Mouse (Mus musculus): ENCODE measurements around the gene Glce. TPM values are rescaled to one million over a fixed set of nuclear protein-coding genes. Genes with fewer than 3 reads are reported as not detected.

Glce gene
- polyA plus RNA-seq, 1 experiment from 2014 or later = 26.4 TPM

GRCm38 (mm10) chr9:62096603-62097002 is 25.9 kb downstream of the Glce start:
- H3K27me3 ChIP-seq (replicated peaks; ENCODE audit: control insufficient read depth, insufficient read depth, low read length) = no peaks in the 10 kb centered on the region
- no peaks in the 10 kb centered on the region for H3K4me1 ChIP-seq (ENCODE audit: control insufficient read depth, insufficient read depth, low read depth, low read length)
- no peak for ATAC-seq
- no peak overlapping the region for H3K4me2 ChIP-seq (ENCODE audit: low read length)
- no peak overlapping the region for H3K27ac ChIP-seq (ENCODE audit: low read depth, low read length)
- no peaks in the 10 kb centered on the region for H3K9me3 ChIP-seq (ENCODE audit: control insufficient read depth, low read length)
- no peak overlapping the region for H3K4me3 ChIP-seq (ENCODE audit: low read length)
- no peak overlapping the region for H3K9ac ChIP-seq (ENCODE audit: low read depth, low read length)
- H3K36me3 ChIP-seq (ENCODE audit: control insufficient read depth, insufficient read depth, low read length) = no peaks in the 10 kb centered on the region
- WGBS = 79% methylated on average over 1 of the region's 1 CpGs

GRCm38 (mm10) chr9:62091604-62092003 is 30.9 kb downstream of the Glce start:
- Histone ChIP-seq H3K9me3 (ENCODE audit: control insufficient read depth, low read length) (no peaks in the 10 kb centered on the region), H3K27me3 (replicated peaks; ENCODE audit: control insufficient read depth, insufficient read depth, low read length) (no peaks in the 10 kb centered on the region), H3K4me3 (ENCODE audit: low read length) (no peak overlapping the region), H3K36me3 (ENCODE audit: control insufficient read depth, insufficient read depth, low read length) (no peaks in the 10 kb centered on the region), H3K4me2 (ENCODE audit: low read length) (no peak overlapping the region), H3K27ac (ENCODE audit: low read depth, low read length) (no peak overlapping the region), H3K9ac (ENCODE audit: low read depth, low read length) (no peak overlapping the region), H3K4me1 (ENCODE audit: control insufficient read depth, insufficient read depth, low read depth, low read length) (no peaks in the 10 kb centered on the region)
- ATAC-seq = no peak
- WGBS = 83% methylated on average over 5 of the region's 5 CpGs

- H3K4me1 ChIP-seq (ENCODE audit: control insufficient read depth, insufficient read depth, low read depth, low read length) = no peaks in the 10 kb centered on the region
- WGBS = 95% methylated on average over 2 of the region's 2 CpGs
Observed at GRCm38 (mm10) chr9:62085548-62085947, 36.9 kb downstream of the Glce start.

GRCm38 (mm10) chr9:62084896-62085295 is 37.6 kb downstream of the Glce start:
- ATAC-seq = no peak
- 99% methylated on average over 4 of the region's 4 CpGs for WGBS
- Histone ChIP-seq H3K9ac (ENCODE audit: low read depth, low read length) (no peak overlapping the region), H3K27ac (ENCODE audit: low read depth, low read length) (no peak overlapping the region), H3K4me1 (ENCODE audit: control insufficient read depth, insufficient read depth, low read depth, low read length) (no peaks in the 10 kb centered on the region), H3K4me2 (ENCODE audit: low read length) (no peak overlapping the region), H3K9me3 (ENCODE audit: control insufficient read depth, low read length) (no peaks in the 10 kb centered on the region), H3K36me3 (ENCODE audit: control insufficient read depth, insufficient read depth, low read length) (no peaks in the 10 kb centered on the region), H3K4me3 (ENCODE audit: low read length) (no peak overlapping the region), H3K27me3 (replicated peaks; ENCODE audit: control insufficient read depth, insufficient read depth, low read length) (no peaks in the 10 kb centered on the region)

More at GRCm38 (mm10) chr9:62085548-62085947, 36.9 kb downstream of the Glce start:
- no peaks in the 10 kb centered on the region for H3K36me3 ChIP-seq (ENCODE audit: control insufficient read depth, insufficient read depth, low read length)
- no peak overlapping the region for H3K4me3 ChIP-seq (ENCODE audit: low read length)
- no peak for ATAC-seq
- no peaks in the 10 kb centered on the region for H3K27me3 ChIP-seq (replicated peaks; ENCODE audit: control insufficient read depth, insufficient read depth, low read length)
- H3K9me3 ChIP-seq (ENCODE audit: control insufficient read depth, low read length) = no peaks in the 10 kb centered on the region
- H3K9ac ChIP-seq (ENCODE audit: low read depth, low read length) = no peak overlapping the region
- no peak overlapping the region for H3K27ac ChIP-seq (ENCODE audit: low read depth, low read length)
- H3K4me2 ChIP-seq (ENCODE audit: low read length) = no peak overlapping the region

- Histone ChIP-seq H3K4me1 (ENCODE audit: control insufficient read depth, insufficient read depth, low read depth, low read length) (no peaks in the 10 kb centered on the region), H3K9me3 (ENCODE audit: control insufficient read depth, low read length) (no peaks in the 10 kb centered on the region), H3K36me3 (ENCODE audit: control insufficient read depth, insufficient read depth, low read length) (no peaks in the 10 kb centered on the region), H3K27me3 (replicated peaks; ENCODE audit: control insufficient read depth, insufficient read depth, low read length) (no peaks in the 10 kb centered on the region), H3K27ac (ENCODE audit: low read depth, low read length) (no peak overlapping the region), H3K9ac (ENCODE audit: low read depth, low read length) (no peak overlapping the region), H3K4me2 (ENCODE audit: low read length) (no peak overlapping the region), H3K4me3 (ENCODE audit: low read length) (no peak overlapping the region)
- no peak for ATAC-seq
- WGBS = 76% methylated on average over 2 of the region's 2 CpGs
Observed at GRCm38 (mm10) chr9:62082986-62083385, 39.5 kb downstream of the Glce start.

- H3K27me3 ChIP-seq (replicated peaks; ENCODE audit: control insufficient read depth, insufficient read depth, low read length) = no peaks in the 10 kb centered on the region
- no peak overlapping the region for H3K4me2 ChIP-seq (ENCODE audit: low read length)
- no peak overlapping the region for H3K27ac ChIP-seq (ENCODE audit: low read depth, low read length)
- no peaks in the 10 kb centered on the region for H3K9me3 ChIP-seq (ENCODE audit: control insufficient read depth, low read length)
- 56% methylated on average over 3 of the region's 3 CpGs for WGBS
- ATAC-seq = no peak
- no peak overlapping the region for H3K9ac ChIP-seq (ENCODE audit: low read depth, low read length)
- H3K4me3 ChIP-seq (ENCODE audit: low read length) = no peak overlapping the region
- H3K36me3 ChIP-seq (ENCODE audit: control insufficient read depth, insufficient read depth, low read length) = no peaks in the 10 kb centered on the region
- H3K4me1 ChIP-seq (ENCODE audit: control insufficient read depth, insufficient read depth, low read depth, low read length) = no peaks in the 10 kb centered on the region
Observed at GRCm38 (mm10) chr9:62081542-62081941, 40.9 kb downstream of the Glce start.

GRCm38 (mm10) chr9:62080028-62080760 is 42.3 kb downstream of the Glce start:
- Histone ChIP-seq H3K4me3 (ENCODE audit: low read length) (no peak overlapping the region), H3K9me3 (ENCODE audit: control insufficient read depth, low read length) (no peaks in the 10 kb centered on the region), H3K4me1 (ENCODE audit: control insufficient read depth, insufficient read depth, low read depth, low read length) (no peaks in the 10 kb centered on the region), H3K27me3 (replicated peaks; ENCODE audit: control insufficient read depth, insufficient read depth, low read length) (no peaks in the 10 kb centered on the region), H3K4me2 (ENCODE audit: low read length) (no peak overlapping the region), H3K36me3 (ENCODE audit: control insufficient read depth, insufficient read depth, low read length) (no peaks in the 10 kb centered on the region), H3K27ac (ENCODE audit: low read depth, low read length) (no peak overlapping the region), H3K9ac (ENCODE audit: low read depth, low read length) (no peak overlapping the region)
- ATAC-seq = no peak

- no peak overlapping the region for H3K9ac ChIP-seq (ENCODE audit: low read depth, low read length)
- H3K9me3 ChIP-seq (ENCODE audit: control insufficient read depth, low read length) = no peaks in the 10 kb centered on the region
- no peak overlapping the region for H3K27ac ChIP-seq (ENCODE audit: low read depth, low read length)
- H3K27me3 ChIP-seq (replicated peaks; ENCODE audit: control insufficient read depth, insufficient read depth, low read length) = no peaks in the 10 kb centered on the region
- H3K36me3 ChIP-seq (ENCODE audit: control insufficient read depth, insufficient read depth, low read length) = no peaks in the 10 kb centered on the region
- no peak for ATAC-seq
- H3K4me1 ChIP-seq (ENCODE audit: control insufficient read depth, insufficient read depth, low read depth, low read length) = no peaks in the 10 kb centered on the region
- H3K4me2 ChIP-seq (ENCODE audit: low read length) = no peak overlapping the region
- WGBS = 97% methylated on average over 3 of the region's 3 CpGs
- no peak overlapping the region for H3K4me3 ChIP-seq (ENCODE audit: low read length)
Observed at GRCm38 (mm10) chr9:62062234-62062633, 60.2 kb downstream of the Glce start.

- H3K27me3 ChIP-seq (replicated peaks; ENCODE audit: control insufficient read depth, insufficient read depth, low read length) = no peaks in the 10 kb centered on the region
- WGBS = 98% methylated on average over 2 of the region's 2 CpGs
Observed at GRCm38 (mm10) chr9:62060431-62060830, 62.0 kb downstream of the Glce start.

More at GRCm38 (mm10) chr9:62060431-62060830, 62.0 kb downstream of the Glce start:
- no peak overlapping the region for H3K27ac ChIP-seq (ENCODE audit: low read depth, low read length)
- no peaks in the 10 kb centered on the region for H3K9me3 ChIP-seq (ENCODE audit: control insufficient read depth, low read length)
- no peak overlapping the region for H3K9ac ChIP-seq (ENCODE audit: low read depth, low read length)
- H3K4me3 ChIP-seq (ENCODE audit: low read length) = no peak overlapping the region
- H3K36me3 ChIP-seq (ENCODE audit: control insufficient read depth, insufficient read depth, low read length) = no peaks in the 10 kb centered on the region
- H3K4me1 ChIP-seq (ENCODE audit: control insufficient read depth, insufficient read depth, low read depth, low read length) = no peaks in the 10 kb centered on the region
- no peak overlapping the region for H3K4me2 ChIP-seq (ENCODE audit: low read length)
- no peak for ATAC-seq
